ENCODE assay signal across 37 mouse cellular contexts in genomic region chr4:148058993-148059392, GRCm38 (mm10). TPM values are rescaled to one million over a fixed set of nuclear protein-coding genes. Genes with fewer than 3 reads are reported as not detected.
DNase-seq lines count a peak whose midpoint lies in the region; ATAC-seq lines count a peak whose summit lies in the region.
"Had no signal": no experiment of that assay in that cellular context is flagged by ENCODE, and none has a peak within 500 bp of the region (broad histone marks: within the 10 kb centered on the region; RNA-seq: fewer than 3 reads in every experiment).

No protein-coding gene starts in this region.

- no peak for ATAC-seq in forebrain, embryonic 15.5 days (replicated peaks)
- no peak for ATAC-seq in forebrain, embryonic 11.5 days (replicated peaks; ENCODE audit: low FRiP score)
- ATAC-seq: intestine, postnatal 0 days; midbrain, embryonic 15.5 days; Patski had no signal

- WGBS in forebrain, embryonic 15.5 days, result 81% methylated on average over 6 of the region's 6 CpGs
- WGBS in forebrain, embryonic 11.5 days, result 93% methylated on average over 6 of the region's 6 CpGs

- no peaks in the 10 kb centered on the region for H3K9me3 ChIP-seq in forebrain, embryonic 15.5 days
- no peaks in the 10 kb centered on the region for H3K9me3 ChIP-seq in forebrain, embryonic 11.5 days (ENCODE audit: control insufficient read depth, low read length)
- H3K9me3 ChIP-seq: embryonic facial prominence, embryonic 10.5 days; embryonic facial prominence, embryonic 15.5 days; heart, embryonic 12.5 days; limb, embryonic 13.5 days; lung, embryonic 15.5 days; midbrain, embryonic 10.5 days; midbrain, embryonic 15.5 days; neural tube, embryonic 15.5 days had no signal

- 0 out of 2 replicates have a peak, but pooled peaks cover 4% of the 10 kb centered on the region for H3K4me1 ChIP-seq in forebrain, embryonic 15.5 days
- H3K4me1 ChIP-seq in forebrain, embryonic 11.5 days (replicated peaks; ENCODE audit: control insufficient read depth, insufficient read depth, low read length), result no peaks in the 10 kb centered on the region
- H3K4me1 ChIP-seq: embryonic facial prominence, embryonic 15.5 days; limb, embryonic 13.5 days; midbrain, embryonic 15.5 days; neural tube, embryonic 15.5 days had no signal

- H3K4me2 ChIP-seq in forebrain, embryonic 15.5 days (replicated peaks), result no peak overlapping the region
- H3K4me2 ChIP-seq in forebrain, embryonic 11.5 days (ENCODE audit: low read depth, low read length, severe bottlenecking), result no peak overlapping the region
- H3K4me2 ChIP-seq: embryonic facial prominence, embryonic 15.5 days; heart, embryonic 12.5 days; hindbrain, embryonic 14.5 days; limb, embryonic 13.5 days; liver, embryonic 11.5 days; lung, embryonic 15.5 days; midbrain, embryonic 15.5 days; neural tube, embryonic 15.5 days had no signal

- intact Hi-C loops in gastrocnemius, postnatal 36 days (cut with DNase I), result no loop called here

- DNase-seq in forebrain, embryonic 11.5 days (ENCODE audit: low spot score), result no peak
- peak; percentile 5 for DNase-seq in gastrocnemius, postnatal 10 days
- DNase-seq in gastrocnemius, postnatal 36 days, result no peak
- DNase-seq in layer of hippocampus, adult 9-11 months, result peak; percentile 80
- DNase-seq in layer of hippocampus, adult 9-10 months (ENCODE audit: low spot score), result no peak
- no peak for DNase-seq in yolk sac, embryonic 10.5 days (ENCODE audit: low spot score)
- DNase-seq: adrenal gland, postnatal 14 days; cerebellum, adult 11-12 months; cerebellum, adult 9-11 months; gastrocnemius, postnatal 25 days; heart, adult 2 months; kidney, adult 9 months; kidney, postnatal 10 days; retina, postnatal 1 day; right cerebral cortex, postnatal 14 days; spleen, adult 18-20 months; thymus, adult 2 months; thymus, postnatal 36 days had no signal

- H3K27me3 ChIP-seq in forebrain, embryonic 15.5 days, result no peaks in the 10 kb centered on the region
- H3K27me3 ChIP-seq in forebrain, embryonic 11.5 days (ENCODE audit: control insufficient read depth, insufficient read depth, low read length), result no peaks in the 10 kb centered on the region
- H3K27me3 ChIP-seq: embryonic facial prominence, embryonic 15.5 days; heart, embryonic 12.5 days; limb, embryonic 13.5 days; lung, embryonic 15.5 days; midbrain, embryonic 15.5 days; neural tube, embryonic 15.5 days; Patski had no signal

- no peak overlapping the region for H3K9ac ChIP-seq in forebrain, embryonic 15.5 days (replicated peaks)
- no peak overlapping the region for H3K9ac ChIP-seq in forebrain, embryonic 11.5 days (ENCODE audit: low read length)
- H3K9ac ChIP-seq: embryonic facial prominence, embryonic 15.5 days; heart, embryonic 12.5 days; hindbrain, embryonic 14.5 days; limb, embryonic 13.5 days; lung, embryonic 15.5 days; midbrain, embryonic 15.5 days; neural tube, embryonic 15.5 days had no signal

- H3K4me3 ChIP-seq in forebrain, embryonic 15.5 days, result no peak overlapping the region
- H3K4me3 ChIP-seq in forebrain, embryonic 11.5 days (ENCODE audit: low read depth, low read length), result no peak overlapping the region
- H3K4me3 ChIP-seq: embryonic facial prominence, embryonic 10.5 days; embryonic facial prominence, embryonic 15.5 days; heart, adult 2 months; heart, embryonic 12.5 days; limb, embryonic 13.5 days; lung, embryonic 15.5 days; midbrain, embryonic 10.5 days; midbrain, embryonic 15.5 days; neural tube, embryonic 15.5 days had no signal

- peak overlapping the region; percentile 42; the same call in 1 of the 2 replicates for H3K27ac ChIP-seq in forebrain, embryonic 15.5 days (replicated peaks)
- no peak overlapping the region for H3K27ac ChIP-seq in forebrain, embryonic 11.5 days (ENCODE audit: low read depth, low read length)
- H3K27ac ChIP-seq: embryonic facial prominence, embryonic 10.5 days; embryonic facial prominence, embryonic 15.5 days; heart, adult 2 months; hindbrain, embryonic 14.5 days; limb, embryonic 13.5 days; lung, embryonic 15.5 days; midbrain, embryonic 10.5 days; midbrain, embryonic 15.5 days; neural tube, embryonic 15.5 days; stomach, postnatal 0 days had no signal

- peaks cover 34% of the 10 kb centered on the region for H3K36me3 ChIP-seq in forebrain, embryonic 15.5 days
- peaks cover 2% of the 10 kb centered on the region; the same call in 1 of the 2 replicates for H3K36me3 ChIP-seq in forebrain, embryonic 11.5 days (ENCODE audit: control insufficient read depth, insufficient read depth, low read length)

RNA-seq across cellular contexts. Expression of gene Mthfr, which starts 20.1 kb away (rescaled TPM):
- polyA plus RNA-seq in forebrain, embryonic 15.5 days (2015; fragmentation: Nextera tagmentation; extraction: Ambion mirVana), result 16.6 and 17.1 TPM in 2 replicates
- polyA plus RNA-seq in forebrain, embryonic 11.5 days (2014; fragmentation: Nextera tagmentation; extraction: Ambion mirVana), result 25.5 and 27.6 TPM in 2 replicates
- total RNA-seq in gastrocnemius, postnatal 10 days (2021), result 10 to 100 TPM; 20.0 to 23.4 TPM
- 1 to 10 TPM; 5.6 to 9.6 TPM for total RNA-seq in gastrocnemius, postnatal 36 days (2021)

RNA-seq across cellular contexts. Expression of gene Clcn6, which starts 20.4 kb away (rescaled TPM):
- 30.8 and 33.4 TPM in 2 replicates for polyA plus RNA-seq in forebrain, embryonic 15.5 days (2015; fragmentation: Nextera tagmentation; extraction: Ambion mirVana)
- 14.6 and 15.5 TPM in 2 replicates for polyA plus RNA-seq in forebrain, embryonic 11.5 days (2014; fragmentation: Nextera tagmentation; extraction: Ambion mirVana)
- 1 to 10 TPM; 7.1 to 8.5 TPM for total RNA-seq in gastrocnemius, postnatal 10 days (2021)
- total RNA-seq in gastrocnemius, postnatal 36 days (2021), result 1 to 10 TPM; 3.9 to 4.6 TPM

RNA-seq across cellular contexts. Expression of gene Agtrap, which starts 28.8 kb away (rescaled TPM):
- polyA plus RNA-seq in forebrain, embryonic 15.5 days (2015; fragmentation: Nextera tagmentation; extraction: Ambion mirVana), result 4.6 and 5.6 TPM in 2 replicates
- 15.0 and 15.6 TPM in 2 replicates for polyA plus RNA-seq in forebrain, embryonic 11.5 days (2014; fragmentation: Nextera tagmentation; extraction: Ambion mirVana)
- 10 to 100 TPM; 14.9 to 15.5 TPM for total RNA-seq in gastrocnemius, postnatal 10 days (2021)
- 10 to 100 TPM in 1 of 2 experiments, 1 to 10 TPM in 1; 9.8 to 11.4 TPM for total RNA-seq in gastrocnemius, postnatal 36 days (2021)

RNA-seq across cellular contexts. Expression of gene Nppa, which starts 58.5 kb away (rescaled TPM):
- polyA plus RNA-seq in forebrain, embryonic 15.5 days (2015; fragmentation: Nextera tagmentation; extraction: Ambion mirVana), result 0.76 and 1.6 TPM in 2 replicates
- 0.29 TPM in 1 of 2 replicates, not detected in the other for polyA plus RNA-seq in forebrain, embryonic 11.5 days (2014; fragmentation: Nextera tagmentation; extraction: Ambion mirVana)
- not detected for total RNA-seq in gastrocnemius, postnatal 10 days (2021)
- not detected for total RNA-seq in gastrocnemius, postnatal 36 days (2021)
- total RNA-seq: adrenal gland, postnatal 14 days; gastrocnemius, postnatal 25 days; hematopoietic stem cell, adult 5-6 weeks; left cerebral cortex, postnatal 36 days; megakaryocyte progenitor cell, adult 5-6 weeks; MEL had no signal
- polyA plus RNA-seq: limb, embryonic 13.5 days; liver, embryonic 16.5 days had no signal

Comparison
In these comparisons a context has a peak if more than half of its experiments do, and no peak if none do; other contexts are left out.
1. DNase-seq: peak in gastrocnemius, postnatal 10 days (single experiment) and layer of hippocampus, adult 9-11 months (single experiment); none in forebrain, embryonic 11.5 days (single experiment), gastrocnemius, postnatal 36 days (0 of 2), layer of hippocampus, adult 9-10 months (single experiment) and yolk sac, embryonic 10.5 days (single experiment).